Mouse (Mus musculus): ENCODE data around the gene Selenok. TPM values are rescaled to one million over a fixed set of nuclear protein-coding genes. Genes with fewer than 3 reads are reported as not detected.

Gene Selenok
- polyA plus RNA-seq, 1 experiment from 2014 or later, result 382 TPM

DNA sequence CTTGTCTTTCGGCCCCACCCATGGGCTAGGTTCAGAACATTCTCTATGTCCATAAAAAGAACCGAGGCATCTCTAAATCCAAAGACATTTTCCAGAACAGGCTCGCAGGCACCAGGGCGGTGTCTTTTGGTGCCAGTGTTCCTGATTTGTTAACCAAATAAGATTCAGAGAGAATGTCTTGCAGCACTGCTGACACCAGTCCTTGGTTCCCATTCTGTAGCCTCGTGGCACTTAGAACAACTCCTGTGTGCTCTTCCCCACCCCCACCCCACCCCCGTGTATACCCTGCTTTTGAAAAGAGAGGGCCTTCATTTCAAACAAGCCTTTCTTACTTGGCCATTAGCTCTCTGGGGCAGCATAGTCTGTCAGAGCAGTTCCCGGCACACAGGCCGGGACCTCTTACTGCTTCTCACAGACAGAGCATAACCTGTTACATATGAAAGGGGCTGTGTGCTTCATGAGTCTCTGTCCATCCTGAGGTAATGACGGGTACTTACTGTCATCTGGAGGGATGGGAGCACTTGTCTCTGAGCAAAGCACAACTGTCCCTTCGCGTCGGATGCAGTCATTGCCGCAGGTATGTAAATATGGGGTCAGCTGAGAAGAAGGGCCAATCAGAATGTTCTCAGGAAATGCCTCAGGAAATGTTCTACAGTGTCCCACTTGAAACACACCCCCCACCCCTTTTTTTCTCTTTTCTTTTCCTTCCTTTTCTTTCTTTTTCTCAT, 30.8 kb downstream of the Selenok start:
- Histone ChIP-seq H3K27ac (no peak overlapping the region), H3K9me3 (replicated peaks) (no peaks in the 10 kb centered on the region), H3K4me2 (replicated peaks) (no peak overlapping the region), H3K27me3 (no peaks in the 10 kb centered on the region), H3K4me3 (no peak overlapping the region), H3K36me3 (peaks cover 33% of the 10 kb centered on the region), H3K9ac (no peak overlapping the region), H3K4me1 (no peaks in the 10 kb centered on the region; the same call in 1 of the 2 replicates)
- 71% methylated on average over 13 of the region's 13 CpGs for WGBS
- no peak for ATAC-seq (ENCODE audit: low FRiP score)

DNA sequence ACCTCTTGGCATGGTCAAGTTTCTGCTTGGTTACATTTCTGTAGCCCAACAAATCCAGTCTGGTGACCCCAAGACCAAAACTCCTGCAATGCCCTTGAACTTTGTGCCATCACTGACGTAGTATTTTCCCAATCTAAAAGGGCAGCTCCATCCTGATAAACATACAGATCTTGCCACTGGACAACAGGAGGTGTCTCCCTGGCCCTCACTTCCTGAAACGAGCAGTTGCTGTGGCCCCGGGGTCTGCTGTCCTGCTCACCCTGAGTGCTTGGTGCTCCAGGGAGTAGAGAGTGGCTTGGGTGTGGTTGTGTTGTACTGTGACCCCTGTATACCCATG, 31.3 kb downstream of the Selenok start:
- Histone ChIP-seq H3K4me2 (replicated peaks) (no peak overlapping the region), H3K36me3 (peaks cover 28% of the 10 kb centered on the region), H3K4me1 (no peaks in the 10 kb centered on the region; the same call in 1 of the 2 replicates), H3K27ac (no peak overlapping the region), H3K4me3 (no peak overlapping the region), H3K9ac (no peak overlapping the region), H3K27me3 (no peaks in the 10 kb centered on the region), H3K9me3 (replicated peaks) (no peaks in the 10 kb centered on the region)
- WGBS, result 88% methylated on average over 3 of the region's 3 CpGs
- ATAC-seq (ENCODE audit: low FRiP score), result no peak; the same call in 1 of the 2 replicates

DNA sequence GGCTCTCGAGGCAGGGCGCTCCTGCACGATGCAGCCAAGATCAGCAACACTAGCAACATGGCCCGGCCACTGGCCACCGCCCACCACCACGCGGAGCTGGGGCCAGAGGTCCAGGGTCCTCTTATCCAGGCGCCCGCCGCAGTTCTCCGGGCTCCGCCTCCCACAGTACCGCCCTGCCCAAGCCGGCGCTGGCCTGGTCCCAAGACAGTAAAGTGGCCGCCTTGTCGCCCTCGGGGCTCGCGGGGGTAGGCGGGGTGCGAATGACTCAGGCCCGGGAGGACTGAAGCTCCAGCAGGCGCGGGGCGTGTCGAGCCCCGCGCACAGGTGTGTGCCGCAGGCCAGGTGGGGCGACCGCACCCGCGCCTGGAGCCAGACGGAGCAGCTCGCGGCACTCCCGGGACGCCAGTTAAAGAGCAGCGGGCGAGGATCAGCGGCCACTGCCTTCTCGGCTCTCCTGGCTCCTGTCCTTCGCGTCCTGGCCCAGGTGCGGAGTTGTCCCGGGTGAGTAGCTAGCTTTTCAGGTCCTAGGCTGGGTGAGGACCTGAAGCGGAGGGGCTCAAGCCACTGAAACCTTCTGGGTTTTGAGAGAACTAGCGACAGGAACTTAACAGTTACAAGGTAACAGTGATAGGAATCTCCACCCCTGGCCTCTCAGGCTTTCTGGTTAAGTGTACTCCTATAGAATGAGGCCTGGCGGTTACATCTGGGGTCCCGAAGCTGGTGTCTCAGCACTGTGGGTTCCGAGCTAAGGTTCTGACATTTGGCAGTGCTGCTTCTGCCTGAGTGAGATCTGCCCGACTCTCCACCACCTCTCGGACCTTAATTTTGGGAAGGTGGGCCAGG, 40.8 kb downstream of the Selenok start, which contains the start of the genes Il17rb and Chdh:
Il17rb (minus strand) TSS at position 164 of the 843 bp plus-strand sequence.
Chdh (plus strand) TSS at position 291 of the 843 bp plus-strand sequence.
- Histone ChIP-seq H3K4me3 (peak within 1 kb of the TSS; percentile 40), H3K9ac (peak within 1 kb of the TSS; percentile 49), H3K36me3 (no peaks in the 10 kb centered on the region), H3K4me2 (replicated peaks) (peak within 1 kb of the TSS; percentile 89), H3K27me3 (peaks cover 29% of the 10 kb centered on the region), H3K9me3 (replicated peaks) (no peaks in the 10 kb centered on the region), H3K4me1 (peaks cover 9% of the 10 kb centered on the region; the same call in 1 of the 2 replicates), H3K27ac (no peak within 1 kb of the TSS)
- peak; percentile 46; the same call in 1 of the 2 replicates for ATAC-seq (ENCODE audit: low FRiP score)
- WGBS, result 9% methylated on average over 54 of the region's 54 CpGs

DNA sequence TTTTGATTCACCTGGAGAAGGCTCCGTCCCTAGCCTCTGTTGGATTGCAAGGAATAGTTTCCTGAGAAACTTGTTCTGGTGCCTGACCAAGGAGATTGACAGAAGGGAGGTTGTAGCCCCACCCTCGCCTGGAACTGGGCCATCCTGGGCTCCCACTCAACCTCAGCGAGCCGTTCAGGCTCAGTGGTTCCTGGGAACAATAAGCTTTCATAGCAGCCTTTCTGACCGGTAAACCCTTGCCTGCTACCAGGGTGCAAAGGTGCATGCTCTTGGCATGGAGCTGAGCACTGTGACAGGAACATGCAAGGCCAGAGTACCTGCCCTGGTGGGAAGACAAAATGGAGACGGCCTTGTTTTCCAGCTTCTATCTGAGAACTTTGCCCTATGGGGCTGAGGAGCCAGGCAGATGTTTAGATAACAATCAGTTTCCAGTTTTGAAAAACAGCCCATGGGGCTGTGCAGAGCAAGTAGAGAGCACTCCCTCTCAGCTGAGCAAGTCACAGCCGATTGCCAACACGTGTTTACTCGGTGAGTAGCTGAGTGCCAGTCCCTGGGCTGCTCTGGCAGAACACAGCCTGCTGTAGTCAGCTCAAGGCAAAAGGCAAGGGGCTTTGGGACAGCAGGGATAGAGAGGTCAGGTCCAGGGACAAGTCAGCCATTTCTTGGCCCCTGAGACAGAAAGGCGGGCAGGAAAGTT, 41.9 kb downstream of the Selenok start:
- 77% methylated on average over 10 of the region's 10 CpGs for WGBS
- peaks cover 29% of the 10 kb centered on the region for H3K27me3 ChIP-seq
- no peak overlapping the region for H3K4me2 ChIP-seq (replicated peaks)
- peaks cover 9% of the 10 kb centered on the region for H3K4me1 ChIP-seq
- H3K4me3 ChIP-seq, result no peak overlapping the region
- no peak overlapping the region for H3K27ac ChIP-seq
- H3K9ac ChIP-seq, result no peak overlapping the region
- ATAC-seq (ENCODE audit: low FRiP score), result no peak
- no peaks in the 10 kb centered on the region for H3K9me3 ChIP-seq (replicated peaks)
- no peaks in the 10 kb centered on the region for H3K36me3 ChIP-seq

DNA sequence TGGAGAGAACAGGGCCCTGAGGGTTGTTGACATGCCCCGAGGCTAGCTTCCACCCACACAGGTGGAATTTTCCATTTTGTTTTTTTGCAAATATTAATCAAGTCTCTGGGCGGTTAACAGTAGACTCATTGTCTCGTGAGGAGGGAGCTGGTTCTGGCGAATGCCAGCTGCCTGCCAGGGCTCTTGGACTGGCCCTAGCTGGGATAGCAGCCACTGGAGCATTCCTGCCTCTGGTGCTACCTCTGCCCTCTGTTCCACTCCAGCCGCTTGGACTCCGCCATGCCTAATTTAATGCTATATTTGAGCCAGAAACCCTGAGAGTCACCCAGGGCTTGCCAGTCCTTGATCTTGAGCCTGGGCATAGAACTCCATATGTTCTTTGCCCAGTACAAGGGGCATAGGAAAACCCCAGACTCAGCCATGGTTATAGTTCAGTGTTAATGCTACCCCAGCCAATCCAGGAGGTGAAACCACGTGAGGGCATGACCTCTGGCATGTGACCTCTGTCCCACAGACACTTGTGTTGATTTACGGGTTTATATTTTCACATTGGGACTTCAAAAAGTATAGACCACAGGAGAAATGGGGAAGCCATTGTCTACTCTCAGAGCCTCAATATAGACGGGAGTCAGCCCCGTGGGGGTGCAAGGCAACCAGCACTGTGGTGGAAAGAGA, 43.9 kb downstream of the Selenok start:
- peaks cover 9% of the 10 kb centered on the region for H3K4me1 ChIP-seq
- no peak overlapping the region for H3K4me3 ChIP-seq
- no peak for ATAC-seq (ENCODE audit: low FRiP score)
- H3K36me3 ChIP-seq, result no peaks in the 10 kb centered on the region
- no peaks in the 10 kb centered on the region for H3K9me3 ChIP-seq (replicated peaks)
- H3K4me2 ChIP-seq (replicated peaks), result no peak overlapping the region
- no peak overlapping the region for H3K9ac ChIP-seq
- WGBS, result 85% methylated on average over 10 of the region's 10 CpGs
- H3K27me3 ChIP-seq, result peaks cover 29% of the 10 kb centered on the region
- H3K27ac ChIP-seq, result no peak overlapping the region

DNA sequence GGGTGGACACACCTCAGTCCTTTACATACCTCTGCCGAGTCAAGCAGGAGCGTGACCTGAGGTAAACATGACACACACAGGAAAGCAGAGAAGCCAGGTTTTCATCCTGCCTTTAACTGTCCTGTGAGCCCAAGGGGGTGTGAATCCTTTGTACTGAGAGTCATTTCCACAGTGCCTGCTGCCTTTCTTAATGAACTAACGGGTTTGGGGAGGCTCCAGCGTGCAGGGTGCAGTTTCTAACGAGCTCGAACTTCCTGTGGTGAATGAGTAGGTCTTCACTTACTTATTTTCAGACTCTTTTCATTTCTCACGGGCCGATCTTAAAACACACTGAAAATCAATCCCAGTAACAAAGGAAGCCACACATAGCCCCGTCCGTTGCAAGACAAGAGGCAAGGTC, 46.4 kb downstream of the Selenok start:
- ATAC-seq (ENCODE audit: low FRiP score), result no peak
- 79% methylated on average over 10 of the region's 10 CpGs for WGBS
- H3K9me3 ChIP-seq (replicated peaks), result no peaks in the 10 kb centered on the region

DNA sequence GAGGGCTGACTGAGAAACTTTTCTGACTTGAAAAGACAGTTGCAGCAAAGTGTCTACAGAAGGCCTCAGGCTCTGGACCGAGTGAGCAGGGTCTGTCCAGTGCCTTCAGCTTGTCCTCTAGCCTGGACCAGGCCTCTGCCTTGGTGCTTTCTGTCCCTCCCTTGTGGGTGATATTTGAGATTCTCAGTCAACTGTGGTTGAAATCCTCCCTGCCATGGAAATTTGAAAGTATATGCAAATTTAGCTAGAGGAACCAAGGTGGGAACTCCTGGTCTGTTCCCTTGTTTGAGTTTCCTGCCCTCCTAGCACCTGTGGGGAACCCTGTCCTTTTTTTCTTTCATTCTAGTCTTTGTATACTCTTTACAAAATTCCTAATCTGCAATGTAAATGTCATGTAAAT, 46.9 kb downstream of the Selenok start:
- Histone ChIP-seq H3K27me3 (peaks cover 5% of the 10 kb centered on the region; the same call in 1 of the 2 replicates), H3K9me3 (replicated peaks) (no peaks in the 10 kb centered on the region), H3K4me1 (no peaks in the 10 kb centered on the region; the same call in 1 of the 2 replicates), H3K4me2 (replicated peaks) (no peak overlapping the region), H3K27ac (no peak overlapping the region), H3K9ac (no peak overlapping the region), H3K4me3 (no peak overlapping the region), H3K36me3 (no peaks in the 10 kb centered on the region)
- ATAC-seq (ENCODE audit: low FRiP score), result no peak
- WGBS, result 67% methylated on average over 1 of the region's 1 CpGs

More for the DNA sequence above, 46.4 kb downstream of the Selenok start:
- Histone ChIP-seq H3K27ac (no peak overlapping the region), H3K36me3 (no peaks in the 10 kb centered on the region), H3K4me3 (no peak overlapping the region), H3K4me1 (no peaks in the 10 kb centered on the region; the same call in 1 of the 2 replicates), H3K9ac (no peak overlapping the region), H3K4me2 (replicated peaks) (no peak overlapping the region), H3K27me3 (peaks cover 11% of the 10 kb centered on the region)

DNA sequence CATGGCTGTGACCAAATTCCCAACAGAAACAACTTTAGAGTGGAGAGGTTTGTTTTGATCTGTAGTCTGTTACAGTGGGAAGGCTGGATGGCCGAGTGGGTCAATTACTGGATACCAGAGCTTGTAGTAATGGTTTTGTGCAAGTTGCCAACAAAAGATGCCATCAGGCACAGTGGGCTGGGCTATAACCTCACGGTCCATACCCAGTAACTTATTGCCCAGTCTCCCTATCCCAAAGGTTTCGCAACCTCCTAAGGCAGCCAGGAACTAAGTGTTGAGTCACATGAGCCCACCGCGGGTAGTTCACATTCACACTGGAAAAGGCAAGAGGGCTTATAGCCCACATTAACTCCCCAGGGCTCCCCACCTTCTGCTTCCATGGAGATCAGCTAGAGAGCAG, 48.6 kb downstream of the Selenok start:
- Histone ChIP-seq H3K27ac (no peak overlapping the region), H3K9me3 (replicated peaks) (no peaks in the 10 kb centered on the region), H3K36me3 (no peaks in the 10 kb centered on the region), H3K9ac (no peak overlapping the region), H3K4me1 (no peaks in the 10 kb centered on the region; the same call in 1 of the 2 replicates), H3K4me2 (replicated peaks) (no peak overlapping the region), H3K27me3 (no peaks in the 10 kb centered on the region), H3K4me3 (no peak overlapping the region)
- WGBS, result 89% methylated on average over 5 of the region's 5 CpGs
- no peak for ATAC-seq (ENCODE audit: low FRiP score)

DNA sequence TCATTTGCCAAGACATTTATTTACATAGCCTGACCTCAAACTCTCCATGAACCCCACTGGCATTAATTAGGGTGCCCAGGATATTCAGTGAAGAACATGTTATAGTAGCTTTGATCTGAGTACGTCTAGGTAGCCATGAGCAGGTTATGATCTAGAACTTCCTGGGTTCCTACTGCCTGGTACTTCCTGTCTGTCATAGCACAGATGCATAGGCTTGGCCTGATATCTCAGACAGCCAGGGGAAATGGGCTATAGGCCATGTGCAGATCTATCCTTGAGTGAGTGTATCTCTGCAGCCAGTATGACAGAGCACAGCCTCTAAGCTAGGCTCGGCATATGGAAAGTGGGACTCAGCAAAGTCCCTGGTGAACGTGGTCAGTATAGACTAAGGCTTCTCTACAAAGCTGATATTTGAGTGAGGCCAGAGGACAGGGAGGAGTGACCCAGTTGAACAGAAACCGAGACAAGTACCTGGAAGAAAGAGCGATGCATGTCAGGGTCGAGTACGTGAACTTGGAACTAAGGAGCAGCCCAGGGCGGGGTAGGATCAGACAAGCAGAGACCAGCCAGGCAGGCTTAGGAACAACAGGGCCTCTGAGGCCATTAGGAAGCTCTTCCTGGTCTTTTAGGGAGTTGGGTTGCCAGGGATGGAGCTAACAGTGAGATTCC, 49.8 kb downstream of the Selenok start:
- H3K9me3 ChIP-seq (replicated peaks), result no peaks in the 10 kb centered on the region
- no peak overlapping the region for H3K4me2 ChIP-seq (replicated peaks)
- no peaks in the 10 kb centered on the region; the same call in 1 of the 2 replicates for H3K4me1 ChIP-seq
- H3K27me3 ChIP-seq, result no peaks in the 10 kb centered on the region
- H3K27ac ChIP-seq, result no peak overlapping the region
- H3K4me3 ChIP-seq, result no peak overlapping the region
- no peak for ATAC-seq (ENCODE audit: low FRiP score)
- WGBS, result 90% methylated on average over 8 of the region's 8 CpGs
- no peaks in the 10 kb centered on the region for H3K36me3 ChIP-seq
- H3K9ac ChIP-seq, result no peak overlapping the region

DNA sequence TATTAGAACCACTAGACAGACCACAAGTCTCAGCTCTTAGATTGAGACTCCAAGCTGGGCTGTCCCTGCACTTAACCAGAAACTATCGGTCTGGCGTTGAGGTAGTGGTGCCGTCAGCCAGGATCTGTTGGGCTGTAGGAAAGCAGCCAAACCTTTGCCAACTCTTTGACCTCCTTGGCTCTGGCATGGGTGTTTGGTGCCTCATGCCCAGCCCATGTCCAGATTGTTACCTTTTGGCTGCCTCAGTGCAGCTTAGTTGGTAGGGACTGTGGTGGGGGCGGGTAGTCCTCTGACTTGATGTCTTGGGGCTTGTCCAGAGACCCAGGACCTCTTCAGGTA, 50.3 kb downstream of the Selenok start:
- 93% methylated on average over 4 of the region's 4 CpGs for WGBS
- Histone ChIP-seq H3K4me2 (replicated peaks) (no peak overlapping the region), H3K27me3 (no peaks in the 10 kb centered on the region), H3K9me3 (replicated peaks) (no peaks in the 10 kb centered on the region), H3K4me1 (no peaks in the 10 kb centered on the region; the same call in 1 of the 2 replicates), H3K4me3 (no peak overlapping the region), H3K9ac (no peak overlapping the region), H3K36me3 (no peaks in the 10 kb centered on the region), H3K27ac (no peak overlapping the region)
- ATAC-seq (ENCODE audit: low FRiP score), result no peak

DNA sequence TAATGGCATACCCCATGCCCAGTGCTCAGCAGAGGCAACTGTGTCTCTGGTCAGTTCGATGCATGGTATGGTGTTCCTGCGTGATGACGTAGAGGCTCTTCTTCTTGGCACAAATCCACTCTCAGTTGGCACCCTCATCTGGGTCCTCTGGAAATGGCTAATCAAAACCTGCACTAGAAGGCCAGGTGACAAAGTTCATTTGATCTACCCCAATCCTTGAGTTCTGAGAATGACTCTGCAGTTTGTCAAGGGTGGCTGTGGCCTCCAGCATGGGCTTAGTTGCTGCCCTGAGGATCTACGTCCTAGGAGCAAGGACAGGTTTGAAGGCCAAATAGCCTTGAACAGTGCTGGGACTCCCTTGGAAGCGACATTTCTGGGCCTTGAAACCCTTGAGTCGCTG, 50.7 kb downstream of the Selenok start:
- no peak overlapping the region for H3K9ac ChIP-seq
- no peak for ATAC-seq (ENCODE audit: low FRiP score)
- no peak overlapping the region for H3K27ac ChIP-seq
- no peaks in the 10 kb centered on the region for H3K27me3 ChIP-seq
- H3K9me3 ChIP-seq (replicated peaks), result no peaks in the 10 kb centered on the region
- H3K4me3 ChIP-seq, result no peak overlapping the region
- no peaks in the 10 kb centered on the region for H3K36me3 ChIP-seq
- no peak overlapping the region for H3K4me2 ChIP-seq (replicated peaks)
- 93% methylated on average over 6 of the region's 6 CpGs for WGBS
- H3K4me1 ChIP-seq, result no peaks in the 10 kb centered on the region; the same call in 1 of the 2 replicates
